Mouse (Mus musculus) midbrain, embryonic 10.5 days (tissue): ENCODE data around the gene Lactb. TPM values are rescaled to one million over a fixed set of nuclear protein-coding genes. Genes with fewer than 3 reads are reported as not detected.
A peak's percentile ranks its signal among the peaks of the same experiment; 100 is the strongest.

Experiments
- DNase-seq: peaks from one replicate; pipeline ENCODE4 v3.0.0-alpha.2; 2017; ENCODE audit warnings: low spot score
- H3K27ac ChIP-seq: fragments of 300-500 bp; sonication (generic); replicated peaks from 2 replicates; pipeline ENCODE4 v1.5.1; 2016; ENCODE audit warnings: mild to moderate bottlenecking
- H3K27me3 ChIP-seq: fragments of 300-500 bp; sonication (generic); 2 replicates; pipeline ENCODE4 v1.6.1; 2016; ENCODE audit warnings: low read depth, mild to moderate bottlenecking; ENCODE audit not compliant: poor library complexity, severe bottlenecking
- H3K36me3 ChIP-seq: fragments of 300-500 bp; sonication (generic); 2 replicates; pipeline ENCODE4 v1.6.1; 2016; ENCODE audit warnings: mild to moderate bottlenecking, moderate library complexity
- H3K4me1 ChIP-seq: fragments of 300-500 bp; sonication (generic); 2 replicates; pipeline ENCODE4 v1.6.1; 2016
- H3K4me3 ChIP-seq: fragments of 300-500 bp; sonication (generic); 2 replicates; pipeline ENCODE4 v1.5.1; 2016; ENCODE audit warnings: mild to moderate bottlenecking, moderate library complexity
- H3K9me3 ChIP-seq: fragments of 300-500 bp; sonication (generic); replicated peaks from 2 replicates; pipeline ENCODE4 v1.6.1; 2016; ENCODE audit warnings: mild to moderate bottlenecking
- WGBS: fragments of 180-500 bp; shearing (Covaris S2); methylation state at CpG from one replicate; pipeline ENCODE4 v1.1.7; 2016; 5-methylcytosine and 5-hydroxymethylcytosine counted together
- polyA plus RNA-seq: library from polyadenylated mRNA; unstranded; fragments of >200 nt; fragmentation: Nextera tagmentation; extraction: Ambion mirVana; gene quantifications from 2 replicates; pipeline ENCODE4 v1.2.1, GENCODE M21; 2016

Lactb gene
- polyA plus RNA-seq, 1 experiment from 2014 or later: 9.6 TPM

DNA sequence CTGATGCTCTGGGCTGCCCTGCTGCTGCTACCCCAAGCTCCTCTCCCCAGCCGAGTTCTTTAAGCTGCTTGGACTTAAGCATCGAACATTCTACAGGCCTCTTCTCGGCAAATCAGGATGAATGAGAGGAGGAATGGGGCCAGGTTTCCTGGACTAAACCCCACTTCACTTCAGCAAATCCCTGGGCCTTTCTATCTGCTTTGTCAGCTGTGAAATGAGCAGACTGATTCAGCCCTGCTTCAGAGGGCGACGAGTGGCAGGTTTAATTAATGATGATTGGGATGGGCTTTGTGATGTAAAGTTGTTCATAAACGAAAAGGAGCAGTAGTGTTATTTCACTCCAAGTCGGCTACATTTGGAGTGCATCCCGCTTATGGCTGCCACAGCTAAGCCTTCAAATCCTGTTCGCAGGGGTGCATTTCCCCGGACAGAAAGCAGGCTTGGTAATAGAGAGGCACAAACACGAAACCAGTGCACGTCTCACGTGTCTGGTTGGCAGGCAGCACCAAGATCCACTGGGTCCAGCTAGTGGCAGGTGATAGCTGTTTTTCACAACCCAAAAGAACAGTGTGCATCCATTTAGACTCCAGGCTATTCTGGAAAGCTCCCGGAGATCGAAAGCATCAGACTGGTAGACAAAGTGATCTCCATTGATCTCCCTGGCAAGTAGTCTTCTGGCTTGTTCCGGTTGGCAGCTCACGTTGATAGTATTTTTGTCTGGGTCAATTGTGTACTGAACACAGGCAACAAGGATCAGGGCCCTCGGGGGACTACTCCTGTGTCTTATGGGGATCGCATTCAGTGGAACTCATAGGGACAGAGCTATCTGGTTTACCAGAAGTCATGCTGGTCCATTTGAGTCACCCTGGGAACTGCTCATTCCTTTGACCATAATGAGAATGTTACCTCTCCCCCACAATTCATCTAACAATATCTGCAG is 41.1 kb downstream of the Lactb start:
- no peaks in the 10 kb centered on the region for H3K9me3 ChIP-seq
- H3K27ac ChIP-seq: peak overlapping the region; percentile 55
- peaks cover 17% of the 10 kb centered on the region; the same call in 1 of the 2 replicates for H3K27me3 ChIP-seq
- 37% methylated on average over 19 of the region's 19 CpGs for whole genome bisulfite sequencing
- H3K4me1 ChIP-seq: peaks cover 16% of the 10 kb centered on the region
- H3K4me3 ChIP-seq: no peak overlapping the region
- peak; percentile 19 for DNase-seq
- no peaks in the 10 kb centered on the region for H3K36me3 ChIP-seq

GRCm38 (mm10) chr9:66930351-66930750 is 44.9 kb downstream of the Lactb start:
- 73% methylated on average over 7 of the region's 7 CpGs for WGBS
- H3K4me3 ChIP-seq: no peak overlapping the region

DNA sequence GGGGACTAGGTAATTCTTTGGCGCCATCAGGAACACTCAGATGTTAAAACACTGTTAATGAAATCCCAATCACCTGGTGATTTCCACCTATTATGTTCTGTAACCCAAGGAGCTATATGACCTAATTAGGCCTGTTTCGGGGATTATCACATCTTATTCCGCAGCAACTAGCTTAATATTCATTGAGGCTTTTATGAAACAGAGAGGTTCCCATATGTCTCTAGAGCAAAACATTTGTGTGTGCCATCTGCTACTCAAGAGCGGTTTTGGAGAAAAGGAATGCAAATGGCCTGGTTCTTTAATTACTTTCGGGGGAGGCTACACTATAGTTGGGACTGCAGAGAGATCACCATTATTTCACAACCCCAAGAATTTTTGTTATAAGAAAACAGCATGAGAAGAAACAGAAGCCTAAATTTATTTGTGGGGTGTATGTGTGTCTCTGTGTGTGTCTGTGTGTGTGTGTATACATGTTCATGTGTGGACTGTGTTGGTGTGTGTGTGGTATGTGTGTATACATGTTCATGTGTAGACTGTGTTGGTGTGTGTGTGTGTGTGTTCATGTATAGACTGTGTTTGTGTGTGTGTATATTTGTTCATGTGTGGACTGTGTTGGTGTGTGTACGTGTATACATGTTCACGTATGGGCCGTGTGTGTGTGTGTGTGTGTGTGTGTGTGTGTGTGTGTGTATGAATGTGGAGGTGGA is 47.4 kb downstream of the Lactb start:
- H3K27ac ChIP-seq: no peak overlapping the region
- H3K9me3 ChIP-seq: no peaks in the 10 kb centered on the region
- H3K4me3 ChIP-seq: no peak overlapping the region
- no peaks in the 10 kb centered on the region; the same call in 1 of the 2 replicates for H3K27me3 ChIP-seq
- H3K4me1 ChIP-seq: no peaks in the 10 kb centered on the region
- WGBS: 85% methylated on average over 8 of the region's 8 CpGs
- peak; percentile 3 for DNase-seq
- no peaks in the 10 kb centered on the region for H3K36me3 ChIP-seq

More at GRCm38 (mm10) chr9:66930351-66930750, 44.9 kb downstream of the Lactb start:
- H3K27me3 ChIP-seq: peaks cover 5% of the 10 kb centered on the region; the same call in 1 of the 2 replicates
- DNase-seq: no peak
- H3K4me1 ChIP-seq: peaks cover 16% of the 10 kb centered on the region
- no peaks in the 10 kb centered on the region for H3K9me3 ChIP-seq
- H3K36me3 ChIP-seq: no peaks in the 10 kb centered on the region
- no peak overlapping the region for H3K27ac ChIP-seq

GRCm38 (mm10) chr9:66925853-66926252 is 49.4 kb downstream of the Lactb start:
- H3K4me3 ChIP-seq: no peak overlapping the region
- peaks cover 8% of the 10 kb centered on the region for H3K27me3 ChIP-seq
- H3K4me1 ChIP-seq: 0 out of 2 replicates have a peak, but pooled peaks cover 1% of the 10 kb centered on the region
- no peak for DNase-seq
- no peak overlapping the region for H3K27ac ChIP-seq
- 77% methylated on average over 3 of the region's 3 CpGs for WGBS
- no peaks in the 10 kb centered on the region for H3K9me3 ChIP-seq
- H3K36me3 ChIP-seq: no peaks in the 10 kb centered on the region

DNA sequence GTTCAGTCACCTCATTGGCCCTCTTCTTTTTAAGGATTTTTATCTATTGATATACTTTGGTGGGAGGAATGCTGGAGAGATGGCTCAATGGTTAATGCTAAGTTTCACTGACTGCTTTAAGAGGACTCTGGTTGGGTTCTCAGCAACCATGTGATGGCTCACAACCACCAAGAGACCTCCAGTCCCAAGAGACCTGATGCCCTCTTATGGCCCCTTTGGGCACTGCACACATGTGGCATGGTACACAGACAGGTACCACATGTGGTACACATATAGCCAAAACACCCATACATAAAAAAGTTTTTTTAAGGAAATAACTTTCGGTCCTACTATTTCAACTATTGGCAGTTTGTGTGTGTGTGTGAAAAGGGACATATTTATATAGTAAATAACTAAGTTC is 53.2 kb downstream of the Lactb start:
- peaks cover 26% of the 10 kb centered on the region for H3K4me1 ChIP-seq
- no peaks in the 10 kb centered on the region for H3K36me3 ChIP-seq
- H3K27ac ChIP-seq: no peak overlapping the region
- 90% methylated on average over 1 of the region's 1 CpGs for WGBS
- H3K27me3 ChIP-seq: peaks cover 10% of the 10 kb centered on the region; the same call in 1 of the 2 replicates
- DNase-seq: no peak
- no peaks in the 10 kb centered on the region for H3K9me3 ChIP-seq
- no peak overlapping the region for H3K4me3 ChIP-seq

GRCm38 (mm10) chr9:66920488-66921279 is 54.6 kb downstream of the Lactb start:
- Histone ChIP-seq H3K4me3 (peak overlapping the region; percentile 79), H3K27me3 (peaks cover 10% of the 10 kb centered on the region; the same call in 1 of the 2 replicates), H3K36me3 (0 out of 2 replicates have a peak, but pooled peaks cover 4% of the 10 kb centered on the region), H3K9me3 (no peaks in the 10 kb centered on the region), H3K27ac (peak overlapping the region; percentile 95; the same call in 1 of the 2 replicates), H3K4me1 (peaks cover 26% of the 10 kb centered on the region)
- WGBS: 12% methylated on average over 6 of the region's 6 CpGs
- no peak for DNase-seq

GRCm38 (mm10) chr9:66919981-66920380 is 55.3 kb downstream of the Lactb start:
- Histone ChIP-seq H3K4me3 (peak overlapping the region; percentile 79), H3K36me3 (0 out of 2 replicates have a peak, but pooled peaks cover 4% of the 10 kb centered on the region), H3K9me3 (no peaks in the 10 kb centered on the region), H3K27me3 (peaks cover 10% of the 10 kb centered on the region; the same call in 1 of the 2 replicates), H3K27ac (peak overlapping the region; percentile 95), H3K4me1 (peaks cover 26% of the 10 kb centered on the region)
- WGBS: under 1% methylated on average over 14 of the region's 14 CpGs
- no peak for DNase-seq

DNA sequence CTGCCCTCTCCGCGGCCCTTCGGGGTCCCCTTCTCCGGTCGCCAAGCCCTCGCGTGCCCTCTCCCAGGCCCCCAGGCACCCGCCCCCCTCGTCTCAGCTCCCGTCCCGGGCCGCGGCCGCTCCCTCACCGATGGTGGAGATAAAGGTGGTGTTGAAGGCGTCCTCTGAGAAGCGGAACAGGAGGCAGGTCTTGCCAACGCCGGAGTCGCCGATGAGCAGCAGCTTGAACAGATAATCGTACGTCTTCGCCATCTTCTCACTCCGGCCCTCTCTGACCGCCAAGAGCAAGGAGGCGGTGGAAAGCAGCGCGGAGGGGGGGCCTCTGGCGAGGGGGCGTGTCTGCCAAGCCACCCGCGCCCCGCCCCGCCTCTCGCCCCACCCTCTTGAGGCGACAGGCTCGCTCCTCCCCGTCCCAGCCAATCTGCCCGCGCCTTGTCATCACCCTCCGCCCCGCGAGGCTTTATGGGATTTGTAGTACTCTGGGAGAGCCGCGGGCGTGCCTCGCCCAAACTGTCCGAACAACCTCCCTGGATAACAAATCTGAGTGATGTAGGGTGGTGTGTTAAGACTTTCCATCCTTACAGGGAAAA is 55.8 kb downstream of the Lactb start, which contains the start of gene Rab8b:
TSS of gene Rab8b (minus strand) at position 306 of the 590 bp plus-strand sequence.
- WGBS: under 1% methylated on average over 49 of the region's 49 CpGs
- DNase-seq: peak; percentile 99
- H3K4me1 ChIP-seq: peaks cover 26% of the 10 kb centered on the region

GRCm38 (mm10) chr9:66918672-66919330 is 56.5 kb downstream of the Lactb start:
- 3% methylated on average over 27 of the region's 27 CpGs for WGBS

More for the DNA sequence above, 55.8 kb downstream of the Lactb start, which contains the start of gene Rab8b:
- H3K9me3 ChIP-seq: no peaks in the 10 kb centered on the region
- peak within 1 kb of the TSS; percentile 79 for H3K4me3 ChIP-seq
- peaks cover 10% of the 10 kb centered on the region; the same call in 1 of the 2 replicates for H3K27me3 ChIP-seq
- peak within 1 kb of the TSS; percentile 95 for H3K27ac ChIP-seq
- 0 out of 2 replicates have a peak, but pooled peaks cover 4% of the 10 kb centered on the region for H3K36me3 ChIP-seq

DNA sequence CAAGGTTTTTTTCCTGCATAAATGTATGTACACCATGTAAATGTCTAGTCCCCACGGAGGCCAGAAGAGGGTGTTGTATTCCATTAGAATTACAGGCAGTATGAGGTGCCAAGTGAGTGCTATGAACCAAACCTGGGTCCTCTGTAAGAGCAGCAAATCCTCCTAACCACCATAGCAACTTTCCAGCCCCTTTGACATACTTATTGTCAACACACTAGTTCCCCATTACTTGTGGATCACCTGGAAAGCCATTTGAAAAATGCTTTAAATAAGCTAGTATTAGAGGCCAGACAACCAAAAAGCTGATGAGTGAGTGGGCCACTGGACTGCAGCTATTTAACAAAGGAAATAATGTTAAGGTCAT is 57.4 kb downstream of the Lactb start:
- no peak overlapping the region for H3K27ac ChIP-seq
- no peak overlapping the region for H3K4me3 ChIP-seq
- no peak for DNase-seq
- peaks cover 10% of the 10 kb centered on the region; the same call in 1 of the 2 replicates for H3K27me3 ChIP-seq
- H3K4me1 ChIP-seq: peaks cover 26% of the 10 kb centered on the region
- no peaks in the 10 kb centered on the region for H3K9me3 ChIP-seq
- 78% methylated on average over 1 of the region's 1 CpGs for WGBS
- peaks cover 9% of the 10 kb centered on the region; the same call in 1 of the 2 replicates for H3K36me3 ChIP-seq

More at GRCm38 (mm10) chr9:66918672-66919330, 56.5 kb downstream of the Lactb start:
- Histone ChIP-seq H3K4me1 (peaks cover 26% of the 10 kb centered on the region), H3K4me3 (peak overlapping the region; percentile 79), H3K9me3 (no peaks in the 10 kb centered on the region), H3K27me3 (peaks cover 10% of the 10 kb centered on the region; the same call in 1 of the 2 replicates), H3K36me3 (0 out of 2 replicates have a peak, but pooled peaks cover 4% of the 10 kb centered on the region), H3K27ac (peak overlapping the region; percentile 95)
- no peak for DNase-seq
